Mouse (Mus musculus) intestine, embryonic 14.5 days (tissue): ENCODE results near the gene Ntf5. TPM values are rescaled to one million over a fixed set of nuclear protein-coding genes. Genes with fewer than 3 reads are reported as not detected.

Source experiments
- ATAC-seq: fragments of 200-750 bp; cut with Nextera tagmentation; replicated peaks from 2 replicates; pipeline ENCODE4 v1.8.0; 2017; ENCODE audit warnings: low read depth, moderate number of reproducible peaks, moderate TSS enrichment, moderate library complexity; ENCODE audit not compliant: low FRiP score, low TSS enrichment
- DNase-seq: peaks from one replicate; pipeline ENCODE4 v3.0.0-alpha.2; 2018; ENCODE audit warnings: low spot score
- H3K27ac ChIP-seq: fragments of 300-500 bp; sonication (generic); 2 replicates; pipeline ENCODE4 v1.5.1; 2014; ENCODE audit warnings: low read depth, mild to moderate bottlenecking, control low read depth
- H3K27me3 ChIP-seq: fragments of 300-500 bp; sonication (generic); replicated peaks from 2 replicates; pipeline ENCODE4 v1.6.1; 2014; ENCODE audit warnings: low read length, control low read depth; ENCODE audit not compliant: control insufficient read depth, insufficient read depth
- H3K36me3 ChIP-seq: fragments of 300-500 bp; sonication (generic); 2 replicates; pipeline ENCODE4 v1.6.1; 2014; ENCODE audit warnings: low read length, control low read depth; ENCODE audit not compliant: control insufficient read depth, insufficient read depth
- H3K4me1 ChIP-seq: fragments of 300-500 bp; sonication (generic); replicated peaks from 2 replicates; pipeline ENCODE4 v1.6.1; 2014; ENCODE audit warnings: low read length, control low read depth, mixed read lengths; ENCODE audit not compliant: control insufficient read depth, insufficient read depth
- H3K4me2 ChIP-seq: fragments of 300-500 bp; sonication (generic); 2 replicates; pipeline ENCODE4 v1.6.1; 2014; ENCODE audit warnings: low read length
- H3K4me3 ChIP-seq: fragments of 300-500 bp; sonication (generic); 2 replicates; pipeline ENCODE4 v1.5.1; 2014; ENCODE audit warnings: low read depth, low read length, control low read depth, mixed read lengths
- H3K9ac ChIP-seq: fragments of 300-500 bp; sonication (generic); 2 replicates; pipeline ENCODE4 v1.6.1; 2014; ENCODE audit warnings: mild to moderate bottlenecking, low read length
- H3K9me3 ChIP-seq: fragments of 300-500 bp; sonication (generic); 2 replicates; pipeline ENCODE4 v1.6.1; 2016; ENCODE audit warnings: low read length, control low read depth; ENCODE audit not compliant: control insufficient read depth
- WGBS: fragments of 180-500 bp; shearing (Covaris S2); extraction: QIAGEN DNeasy Blood & Tissue Kit; methylation state at CpG from one replicate; pipeline ENCODE4 v1.1.7; 2014; 5-methylcytosine and 5-hydroxymethylcytosine counted together
- polyA plus RNA-seq: library from polyadenylated mRNA; unstranded; fragments of >200 nt; fragmentation: Nextera tagmentation; extraction: Ambion mirVana; gene quantifications from 2 replicates; pipeline ENCODE4 v1.2.1, GENCODE M21; 2014

Gene Ntf5
- polyA plus RNA-seq, 1 experiment from 2014 or later: 2.3 TPM

GRCm38 (mm10) chr7:45419859-45420614 is 6.5 kb downstream of the Ntf5 start:
- Histone ChIP-seq H3K4me2 (peak overlapping the region; percentile 16; the same call in 1 of the 2 replicates), H3K27me3 (peaks cover 19% of the 10 kb centered on the region), H3K36me3 (peaks cover 40% of the 10 kb centered on the region), H3K4me1 (peaks cover 34% of the 10 kb centered on the region), H3K4me3 (no peak overlapping the region), H3K9ac (no peak overlapping the region), H3K9me3 (no peaks in the 10 kb centered on the region), H3K27ac (no peak overlapping the region)
- ATAC-seq: 0 out of 2 replicates have a peak, but pooled peaks have one; percentile 14
- WGBS: 11% methylated on average over 27 of the region's 27 CpGs
- peak; percentile 64 for DNase-seq

DNA sequence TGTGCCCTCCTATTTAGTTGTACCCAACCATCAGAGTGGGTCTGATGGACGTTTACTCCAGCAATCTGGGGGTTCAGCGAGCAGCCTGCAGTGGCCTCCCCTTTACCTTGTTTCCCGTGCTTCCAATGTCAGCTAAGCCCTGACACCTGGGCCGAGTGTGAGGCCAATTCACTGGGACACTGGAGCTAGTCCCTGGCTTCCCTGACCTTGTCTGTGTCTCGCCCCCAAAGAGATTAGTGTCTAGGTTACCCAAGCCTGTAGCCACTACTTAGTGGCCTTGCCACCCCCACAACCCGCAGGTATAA is 7.1 kb downstream of the Ntf5 start, which contains the start of gene Lhb:
TSS of gene Lhb (plus strand) at position 206 of the 305 bp plus-strand sequence.
- Histone ChIP-seq H3K9me3 (no peaks in the 10 kb centered on the region), H3K27me3 (peaks cover 14% of the 10 kb centered on the region), H3K9ac (no peak within 1 kb of the TSS), H3K36me3 (peaks cover 46% of the 10 kb centered on the region), H3K4me1 (peaks cover 30% of the 10 kb centered on the region), H3K4me2 (peak within 1 kb of the TSS; percentile 16; the same call in 1 of the 2 replicates), H3K4me3 (no peak within 1 kb of the TSS), H3K27ac (no peak within 1 kb of the TSS)
- DNase-seq: no peak
- WGBS: 53% methylated on average over 6 of the region's 6 CpGs
- ATAC-seq: no peak

GRCm38 (mm10) chr7:45421194-45421593 is 7.7 kb downstream of the Ntf5 start:
- Histone ChIP-seq H3K27ac (no peak overlapping the region), H3K9me3 (no peaks in the 10 kb centered on the region), H3K27me3 (peaks cover 8% of the 10 kb centered on the region; the same call in 1 of the 2 replicates), H3K4me1 (peaks cover 30% of the 10 kb centered on the region), H3K4me3 (no peak overlapping the region), H3K4me2 (no peak overlapping the region), H3K36me3 (peaks cover 50% of the 10 kb centered on the region), H3K9ac (no peak overlapping the region)
- WGBS: 94% methylated on average over 14 of the region's 14 CpGs
- ATAC-seq: no peak
- DNase-seq: no peak

DNA sequence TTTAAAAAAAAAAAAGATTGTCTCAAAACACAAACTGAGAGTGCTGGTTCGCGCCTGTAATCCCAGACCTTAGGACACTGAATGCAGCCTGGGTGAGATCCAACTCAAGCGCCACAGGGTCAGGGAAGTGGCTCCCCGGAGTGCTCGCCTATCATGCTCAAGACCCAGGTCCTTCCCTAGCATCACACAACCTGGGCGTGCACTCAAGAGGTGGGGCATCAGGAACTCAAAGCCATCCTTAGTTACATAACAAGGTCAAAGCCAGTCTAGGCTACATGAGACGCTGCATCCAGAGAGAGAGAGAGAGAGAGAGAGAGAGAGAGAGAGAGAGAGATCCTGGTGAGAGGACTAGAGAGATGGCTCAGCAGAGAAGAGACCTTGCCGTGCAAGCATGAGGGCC is 13.1 kb downstream of the Ntf5 start:
- Histone ChIP-seq H3K9me3 (no peaks in the 10 kb centered on the region), H3K9ac (no peak overlapping the region), H3K4me2 (no peak overlapping the region), H3K36me3 (peaks cover 90% of the 10 kb centered on the region), H3K27ac (no peak overlapping the region), H3K4me1 (no peaks in the 10 kb centered on the region), H3K4me3 (no peak overlapping the region), H3K27me3 (no peaks in the 10 kb centered on the region)
- WGBS: 96% methylated on average over 8 of the region's 8 CpGs
- DNase-seq (no peak), ATAC-seq (no peak)

DNA sequence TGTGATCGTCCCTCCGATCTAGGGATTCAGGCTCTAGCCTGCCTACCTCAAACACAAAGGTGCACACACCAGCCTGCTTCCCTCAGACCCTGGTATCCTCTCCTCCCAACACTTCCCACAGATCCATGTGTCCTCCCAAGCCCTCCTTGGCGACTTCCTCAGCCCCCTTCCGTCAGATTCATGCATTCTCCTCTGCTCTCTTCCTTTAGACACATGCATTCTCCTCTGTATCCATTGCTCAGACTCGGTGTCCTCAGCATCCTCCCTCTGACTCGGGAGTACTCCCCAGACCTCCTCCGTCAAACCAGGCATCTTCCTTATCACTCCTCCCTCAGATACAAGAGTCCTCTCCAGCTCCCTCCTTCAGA is 20.3 kb downstream of the Ntf5 start:
- no peak for ATAC-seq
- H3K27ac ChIP-seq: peak overlapping the region; percentile 73; the same call in 1 of the 2 replicates
- H3K4me3 ChIP-seq: peak overlapping the region; percentile 95
- no peaks in the 10 kb centered on the region for H3K27me3 ChIP-seq
- H3K9me3 ChIP-seq: no peaks in the 10 kb centered on the region
- 1% methylated on average over 7 of the region's 7 CpGs for WGBS
- H3K36me3 ChIP-seq: peaks cover 26% of the 10 kb centered on the region
- no peak for DNase-seq
- peak overlapping the region; percentile 83 for H3K9ac ChIP-seq
- peaks cover 35% of the 10 kb centered on the region for H3K4me1 ChIP-seq
- peak overlapping the region; percentile 94 for H3K4me2 ChIP-seq

DNA sequence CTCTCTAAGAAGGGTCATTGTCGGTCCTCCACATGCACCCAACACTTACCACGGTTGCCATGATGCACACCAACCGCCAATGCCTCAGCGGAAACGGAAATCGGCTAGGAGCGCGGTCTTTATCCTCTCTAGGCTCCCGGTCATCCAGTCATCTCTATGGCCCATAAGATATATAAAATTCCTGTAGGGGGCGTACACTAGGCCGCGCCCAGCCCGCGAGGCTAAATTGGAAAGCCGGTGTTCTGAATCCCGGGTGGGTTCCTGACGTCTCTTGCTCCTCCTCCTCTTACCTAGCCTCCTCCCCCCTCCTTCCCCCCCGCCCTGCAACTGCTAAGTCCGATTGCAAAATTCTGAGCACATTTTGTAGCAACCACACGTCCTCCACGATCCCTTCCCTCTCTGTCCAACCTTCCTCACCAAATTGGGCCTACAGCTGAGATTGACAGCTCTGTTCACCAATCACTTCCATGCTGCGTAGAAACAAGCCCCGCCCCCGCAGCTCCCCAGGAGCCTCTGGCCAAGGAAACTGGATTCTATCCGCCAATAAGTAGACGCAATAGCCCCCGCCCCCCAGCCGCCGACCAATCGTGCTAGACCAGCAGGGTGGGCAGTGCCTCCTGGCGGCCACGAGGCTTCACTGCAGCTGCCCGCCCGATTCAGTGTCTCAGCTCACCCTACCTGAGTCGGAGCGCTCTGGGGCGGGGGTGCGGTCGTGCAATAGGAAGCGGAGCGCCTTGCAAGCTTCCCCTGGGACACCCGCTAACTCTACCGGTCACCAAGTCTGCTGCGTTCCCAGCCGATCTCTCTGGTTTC is 20.9 kb downstream of the Ntf5 start, which contains the start of gene Gys1:
TSS of gene Gys1 (plus strand) at position 642 of the 813 bp plus-strand sequence.
- H3K9me3 ChIP-seq: no peaks in the 10 kb centered on the region
- peaks cover 35% of the 10 kb centered on the region for H3K4me1 ChIP-seq
- H3K36me3 ChIP-seq: peaks cover 22% of the 10 kb centered on the region
- H3K4me3 ChIP-seq: peak within 1 kb of the TSS; percentile 95
- peak; percentile 100 for DNase-seq
- WGBS: under 1% methylated on average over 45 of the region's 45 CpGs
- H3K27ac ChIP-seq: peak within 1 kb of the TSS; percentile 73
- H3K4me2 ChIP-seq: peak within 1 kb of the TSS; percentile 94
- H3K27me3 ChIP-seq: no peaks in the 10 kb centered on the region
- H3K9ac ChIP-seq: peak within 1 kb of the TSS; percentile 83
- peak; percentile 98 for ATAC-seq

DNA sequence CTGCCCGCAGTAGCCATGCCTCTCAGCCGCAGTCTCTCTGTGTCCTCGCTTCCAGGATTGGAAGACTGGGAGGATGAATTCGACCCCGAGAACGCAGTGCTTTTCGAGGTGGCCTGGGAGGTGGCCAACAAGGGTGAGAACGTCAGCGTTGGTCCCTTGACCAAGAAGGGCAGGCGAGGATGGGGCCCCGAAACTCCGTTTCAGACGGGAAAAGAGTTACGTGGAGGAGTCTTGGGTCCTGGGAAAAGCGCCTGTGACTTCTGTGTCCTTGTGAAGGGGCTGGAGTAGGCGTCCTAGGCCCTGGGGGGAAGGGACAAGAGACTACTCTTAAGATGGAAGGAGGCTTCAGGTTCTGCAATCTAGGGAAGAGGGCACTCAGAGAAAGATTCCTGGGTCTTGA is 21.5 kb downstream of the Ntf5 start:
- no peaks in the 10 kb centered on the region for H3K27me3 ChIP-seq
- peaks cover 35% of the 10 kb centered on the region for H3K4me1 ChIP-seq
- H3K9ac ChIP-seq: peak overlapping the region; percentile 83
- ATAC-seq (no peak), DNase-seq (no peak)
- peak overlapping the region; percentile 94 for H3K4me2 ChIP-seq
- H3K27ac ChIP-seq: peak overlapping the region; percentile 49
- peak overlapping the region; percentile 95 for H3K4me3 ChIP-seq
- 2% methylated on average over 16 of the region's 16 CpGs for WGBS
- H3K36me3 ChIP-seq: peaks cover 23% of the 10 kb centered on the region
- H3K9me3 ChIP-seq: no peaks in the 10 kb centered on the region

DNA sequence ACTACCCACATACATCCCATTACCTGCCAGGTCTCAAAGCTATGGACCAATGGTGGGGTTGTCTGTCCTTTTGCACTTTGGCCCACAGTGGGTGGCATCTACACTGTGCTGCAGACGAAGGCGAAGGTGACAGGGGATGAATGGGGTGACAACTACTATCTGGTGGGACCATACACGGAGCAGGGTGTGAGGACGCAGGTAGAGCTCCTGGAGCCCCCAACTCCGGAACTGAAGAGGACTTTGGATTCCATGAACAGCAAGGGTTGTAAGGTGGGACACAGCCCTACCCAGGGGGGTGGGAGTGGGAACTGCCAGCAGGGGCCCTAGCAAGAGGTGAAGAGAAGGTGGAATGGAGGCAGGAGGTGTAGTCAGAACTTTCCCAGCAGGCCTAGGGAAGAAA is 22.9 kb downstream of the Ntf5 start:
- Histone ChIP-seq H3K9me3 (no peaks in the 10 kb centered on the region), H3K4me3 (no peak overlapping the region), H3K4me1 (peaks cover 35% of the 10 kb centered on the region), H3K9ac (no peak overlapping the region), H3K36me3 (peaks cover 23% of the 10 kb centered on the region), H3K4me2 (no peak overlapping the region), H3K27me3 (no peaks in the 10 kb centered on the region), H3K27ac (no peak overlapping the region)
- DNase-seq (no peak), ATAC-seq (no peak)
- 87% methylated on average over 5 of the region's 5 CpGs for WGBS
